Mouse (Mus musculus) thymus, postnatal 36 days (tissue): ENCODE results near the gene Cpn2.
A peak's percentile ranks its signal among the peaks of the same experiment; 100 is the strongest.

ENCODE experiments used
- DNase-seq, 2 experiments: peaks; one replicate each; pipeline ENCODE4 v3.0.0; 2022; ENCODE audit warnings: mixed read lengths in 2 of 2

Cpn2 gene

DNA sequence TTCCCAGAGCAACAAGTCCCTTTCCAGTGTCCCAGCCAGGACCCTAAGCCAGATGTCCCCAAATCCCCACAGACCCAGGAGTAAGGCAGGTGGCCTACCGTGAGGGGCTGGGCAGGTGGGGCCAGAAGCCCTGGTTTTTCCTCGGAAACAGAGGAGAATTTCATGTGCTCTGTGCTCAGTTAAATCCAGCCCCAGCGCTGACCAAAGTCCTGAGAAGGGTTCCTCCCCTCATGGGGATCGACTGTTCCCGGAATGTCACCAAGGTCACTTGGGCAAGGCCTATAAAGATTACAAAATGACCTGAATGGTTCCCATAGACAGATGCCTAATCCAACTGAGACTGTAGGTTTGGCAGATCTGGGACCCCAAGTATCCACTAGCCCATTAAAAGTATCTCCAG is at the start of gene Cpn2:
TSS of gene Cpn2 (minus strand) at position 141 of the 400 bp plus-strand sequence.
- DNase-seq = no peak

DNA sequence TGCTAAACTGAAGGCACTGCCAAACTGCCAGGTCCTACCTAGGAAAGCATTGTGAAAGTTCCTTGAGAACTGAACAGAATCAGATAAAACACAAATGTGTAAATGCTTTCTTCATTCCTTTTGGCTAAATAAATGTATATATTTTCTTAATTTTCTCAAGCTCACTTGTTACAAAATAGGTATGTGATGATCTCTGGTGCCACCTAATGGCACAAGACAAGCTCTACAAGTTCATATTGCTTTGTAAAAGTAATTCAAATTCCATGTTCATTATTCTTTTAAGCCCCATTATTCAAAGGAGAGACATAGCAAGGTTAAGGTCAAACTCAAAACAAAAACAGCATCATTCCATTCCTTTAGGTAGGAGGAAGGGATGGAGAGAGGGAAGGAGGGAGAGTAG is 46.9 kb upstream of the Cpn2 start:
- no peak for DNase-seq

DNA sequence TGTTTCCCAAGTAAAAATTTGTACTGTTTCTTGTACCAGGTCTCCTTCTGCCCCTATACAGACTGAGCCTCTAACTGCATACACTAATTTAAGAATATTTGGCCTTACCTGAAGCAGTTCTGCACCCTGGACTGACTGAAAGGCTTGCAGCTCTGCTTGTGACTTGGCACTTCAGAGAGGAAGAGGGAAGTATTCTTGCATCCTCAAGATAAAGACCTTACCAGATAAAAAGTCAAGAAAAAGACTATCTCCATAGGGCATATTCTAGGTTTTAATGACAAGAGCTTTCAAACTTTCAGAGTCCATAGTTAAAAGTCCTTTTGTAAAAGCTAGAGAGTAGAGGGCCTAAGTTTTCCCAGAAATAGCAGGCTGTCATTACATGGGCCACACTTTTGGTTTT is 43.3 kb upstream of the Cpn2 start, which contains the start of gene Gp5:
TSS of gene Gp5 (minus strand) at position 133 of the 400 bp plus-strand sequence.
- no peak for DNase-seq

GRCm38 (mm10) chr16:30310171-30310515 is 42.8 kb upstream of the Cpn2 start:
- DNase-seq = no peak

DNA sequence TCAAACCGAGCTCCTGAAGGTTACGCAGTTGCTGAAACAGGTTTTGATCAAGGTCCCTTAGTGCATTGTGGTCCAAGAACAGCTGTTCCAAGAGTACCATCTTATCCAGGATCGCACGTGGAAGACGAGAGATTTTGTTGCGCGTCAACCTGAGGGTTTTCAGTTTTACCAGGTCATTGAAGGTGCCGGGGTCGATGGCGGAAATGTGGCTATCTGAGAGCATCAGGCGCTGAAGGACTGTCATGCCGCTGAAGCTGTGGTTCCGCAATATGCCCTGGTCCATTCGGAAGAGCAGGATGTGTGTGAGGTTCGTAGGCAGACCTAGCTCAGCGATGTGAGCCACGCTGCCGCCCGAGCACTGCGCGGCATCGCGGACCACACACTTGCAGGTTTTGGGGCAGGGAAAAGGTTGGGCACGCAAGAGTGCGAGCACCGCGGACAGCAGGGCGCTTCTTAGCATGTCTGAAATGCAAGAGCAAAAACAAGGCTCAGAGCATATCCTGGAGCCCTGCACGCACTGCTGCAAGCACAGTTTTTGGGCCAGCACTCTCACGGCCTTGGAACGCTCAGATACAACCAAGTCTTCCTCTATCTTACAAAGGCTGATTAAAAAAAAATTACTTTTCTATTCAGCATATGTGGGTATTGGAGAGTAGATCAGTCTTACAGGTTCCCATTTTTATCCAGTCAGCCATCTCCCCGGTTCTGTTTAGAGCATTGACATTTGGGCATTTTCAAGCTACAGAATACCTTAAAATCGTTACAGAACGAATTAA is 42.3 kb upstream of the Cpn2 start:
- DNase-seq = peak in 1 of 2 experiments; percentile 9

DNA sequence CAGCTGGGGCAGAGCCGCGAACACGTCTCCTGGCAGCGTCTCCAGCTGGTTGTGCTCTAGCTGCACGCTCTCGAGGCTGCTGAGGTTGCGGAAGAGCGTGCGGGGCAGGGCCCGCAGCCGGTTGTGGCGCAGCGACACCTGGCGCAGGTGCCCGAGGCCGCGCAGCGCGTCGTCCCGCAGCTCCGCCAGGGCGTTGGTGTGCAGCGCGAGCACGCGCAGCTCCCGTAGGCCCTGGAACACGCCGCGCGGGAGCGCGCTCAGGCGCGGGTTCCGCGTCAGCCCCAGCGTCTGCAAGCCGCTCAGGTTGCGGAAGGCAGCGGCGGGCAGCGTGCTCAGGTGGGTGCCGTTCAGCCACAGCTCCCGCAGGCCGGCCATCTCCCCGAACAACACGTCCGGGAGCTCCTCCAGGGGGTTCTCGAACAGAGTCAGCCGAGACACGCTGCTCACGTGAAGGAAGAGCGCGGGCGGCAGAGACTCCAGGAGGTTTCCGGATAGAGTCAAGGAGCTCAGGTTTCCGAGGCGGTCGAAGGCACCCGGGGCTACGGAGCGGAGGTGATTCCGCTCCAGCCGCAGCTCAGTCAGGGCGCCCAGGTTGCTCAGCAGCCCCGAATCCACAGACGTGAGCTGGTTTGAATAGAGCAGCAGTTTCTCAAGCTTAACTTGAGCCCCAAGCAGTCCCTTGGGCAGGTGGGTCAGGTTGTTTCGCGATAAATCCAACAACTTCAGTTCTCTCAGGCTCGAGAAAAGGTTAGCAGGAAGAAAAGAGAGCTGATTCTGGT is 41.5 kb upstream of the Cpn2 start:
- DNase-seq = peak; percentile 37 to 47

GRCm38 (mm10) chr16:30307961-30308615 is 40.8 kb upstream of the Cpn2 start:
- peak in 1 of 2 experiments; percentile 4 for DNase-seq

DNA sequence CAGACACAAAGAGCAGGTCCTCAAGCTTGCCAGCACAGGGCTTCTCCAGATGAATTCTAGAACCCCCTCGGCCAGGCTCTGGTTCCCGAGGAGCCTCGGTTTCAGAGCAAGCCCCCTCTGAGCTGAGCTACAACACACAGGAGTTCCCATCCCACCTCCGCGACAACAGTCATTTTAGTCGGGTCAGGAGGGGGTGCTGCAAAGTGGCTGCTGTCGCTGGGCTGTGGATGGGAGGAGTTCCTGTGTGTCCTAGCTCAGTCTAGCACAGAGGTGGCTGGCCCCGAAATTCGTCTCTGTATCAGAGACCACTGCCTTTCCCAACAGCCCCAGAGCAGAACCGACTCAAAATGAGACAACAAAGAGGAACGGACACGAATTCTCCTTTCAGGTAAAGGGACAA is 40.0 kb upstream of the Cpn2 start:
- no peak for DNase-seq

GRCm38 (mm10) chr16:30306102-30306501 is 38.8 kb upstream of the Cpn2 start:
- no peak for DNase-seq

GRCm38 (mm10) chr16:30304236-30304635 is 36.9 kb upstream of the Cpn2 start:
- DNase-seq = no peak

- no peak for DNase-seq
Measured at GRCm38 (mm10) chr16:30303411-30303810, 36.1 kb upstream of the Cpn2 start.

- DNase-seq = no peak
Measured at GRCm38 (mm10) chr16:30302686-30303085, 35.4 kb upstream of the Cpn2 start.

DNA sequence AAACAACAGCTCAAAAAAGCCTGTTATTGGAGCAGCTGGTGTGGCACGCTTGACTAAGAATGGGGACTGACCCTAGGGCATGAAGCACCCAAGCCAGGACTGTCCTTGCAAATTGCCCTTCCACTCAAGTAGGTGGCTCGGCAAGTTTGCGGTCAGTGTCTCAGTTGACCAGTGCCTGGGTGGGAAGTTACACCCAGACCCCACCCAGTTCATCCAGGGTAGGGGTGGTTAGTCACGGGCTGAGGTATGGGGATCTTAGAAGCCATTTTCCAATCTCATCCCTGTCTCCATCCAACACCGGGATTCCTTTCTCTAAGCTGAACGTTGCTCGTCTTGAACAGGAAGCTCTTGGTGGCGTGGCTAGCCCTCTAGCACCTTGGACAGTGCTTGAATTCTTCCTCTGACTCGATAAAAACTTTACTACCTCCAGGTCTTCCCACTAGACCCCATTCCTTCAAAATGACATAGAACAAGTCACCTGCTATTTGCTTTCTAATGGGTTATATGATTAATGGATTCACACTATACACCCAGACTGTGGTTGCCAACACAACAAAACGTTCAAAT is 32.5 kb upstream of the Cpn2 start:
- no peak for DNase-seq

DNA sequence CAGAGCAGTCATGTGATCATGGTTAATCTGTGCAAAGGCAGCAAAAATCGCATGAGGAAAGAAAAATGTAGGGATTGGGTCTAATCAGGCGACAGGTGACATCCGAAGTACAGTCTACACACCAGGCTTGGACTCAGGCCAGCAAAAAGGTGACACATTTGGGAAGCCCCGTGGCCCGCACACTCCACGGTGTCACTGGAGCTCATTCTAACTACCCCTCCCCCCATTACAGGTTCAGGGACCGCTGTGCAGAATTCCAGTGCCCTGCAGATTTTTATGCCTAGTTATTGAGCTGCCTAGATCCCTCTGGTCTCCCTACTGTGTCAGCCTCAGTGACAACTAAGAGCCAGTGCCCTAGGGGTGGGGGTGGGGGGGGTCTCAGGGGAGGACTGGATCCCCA is 30.2 kb upstream of the Cpn2 start:
- DNase-seq = no peak

- no peak for DNase-seq
Measured at GRCm38 (mm10) chr16:30296601-30297275, 29.4 kb upstream of the Cpn2 start.

DNA sequence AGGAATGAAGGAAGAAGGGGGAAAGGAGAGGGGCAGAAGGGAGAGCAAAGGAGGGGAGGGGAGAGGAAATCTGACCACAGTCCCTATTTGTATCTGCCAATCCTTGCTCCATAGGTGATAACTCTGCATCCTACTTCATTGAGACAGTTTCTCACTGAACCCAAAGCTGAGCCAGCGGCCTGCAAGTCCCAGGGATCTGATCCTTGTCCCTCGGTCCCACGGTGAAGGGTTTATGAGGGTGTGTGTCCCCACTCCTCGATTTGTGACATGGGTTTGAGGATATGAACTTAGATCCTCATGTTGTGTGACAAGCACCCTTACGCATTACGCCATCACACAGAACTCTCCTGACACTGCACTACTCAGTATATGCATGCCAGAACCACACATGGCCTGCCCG is 27.8 kb upstream of the Cpn2 start:
- no peak for DNase-seq

- no peak for DNase-seq
Measured at GRCm38 (mm10) chr16:30290436-30290835, 23.1 kb upstream of the Cpn2 start.

- DNase-seq = no peak
Measured at GRCm38 (mm10) chr16:30285701-30286100, 18.4 kb upstream of the Cpn2 start.

DNA sequence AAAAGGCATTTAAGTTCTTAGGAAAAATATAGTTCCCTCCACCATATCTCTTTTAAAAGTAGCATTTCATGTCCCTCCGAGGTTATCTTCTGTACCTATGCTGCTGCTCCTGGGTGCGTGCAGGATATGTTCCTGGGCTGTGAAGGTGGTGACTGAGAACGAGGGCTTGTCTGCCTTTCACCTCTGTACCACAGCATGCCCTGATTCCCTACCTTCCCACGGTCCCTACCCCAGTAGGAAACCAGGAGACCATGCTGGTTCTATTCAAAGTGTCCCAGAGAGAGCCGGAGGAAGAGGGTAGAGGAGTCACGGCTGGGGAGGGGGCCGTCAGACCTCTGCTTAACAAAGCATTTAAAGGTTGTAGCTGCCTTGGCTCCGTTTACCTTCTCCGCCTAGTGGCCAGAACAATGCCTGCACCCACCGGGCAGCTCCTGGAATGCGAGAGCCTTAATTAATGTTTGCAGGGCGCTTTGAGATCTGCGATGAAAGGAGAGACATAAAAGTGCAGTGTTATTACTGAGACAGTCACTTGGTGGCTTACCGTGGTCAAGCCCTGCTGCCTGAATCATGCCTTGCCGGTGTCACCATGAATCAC is 16.5 kb upstream of the Cpn2 start:
- peak; percentile 42 to 43 for DNase-seq

DNA sequence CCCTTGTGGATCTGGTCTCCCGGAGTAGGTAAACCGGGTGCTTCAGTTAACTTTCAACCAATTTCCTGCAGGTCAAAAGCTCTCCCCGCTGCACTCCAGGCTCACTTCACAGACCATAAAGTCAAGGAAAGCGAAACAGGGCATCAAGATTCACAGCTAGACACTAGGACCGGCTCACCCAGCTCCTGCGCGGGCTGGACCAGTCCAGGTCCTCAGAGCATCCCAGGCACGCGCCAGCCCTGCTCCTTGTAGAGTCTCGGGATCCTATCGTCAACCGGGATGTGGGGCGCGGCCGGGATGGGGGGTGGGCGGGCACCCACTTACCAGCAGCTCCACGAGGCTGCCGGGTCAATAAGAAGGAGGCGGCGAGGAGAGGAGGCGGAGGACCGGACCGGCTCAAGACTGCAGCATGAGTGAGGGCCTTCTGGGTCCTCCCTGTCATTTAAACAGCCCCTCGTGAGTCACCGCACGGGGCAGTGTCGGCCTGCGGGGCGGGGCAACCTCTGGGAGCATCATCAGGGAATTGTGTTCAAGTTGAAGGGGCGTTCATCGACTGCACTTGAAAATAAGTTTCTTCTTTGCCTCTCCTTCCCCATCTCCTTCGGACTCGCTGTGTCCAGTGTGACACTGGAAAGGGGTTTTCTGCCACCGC is 15.7 kb upstream of the Cpn2 start, which contains the start of gene Lrrc15:
TSS of gene Lrrc15 (minus strand) at position 413 of the 652 bp plus-strand sequence.
- DNase-seq = no peak

DNA sequence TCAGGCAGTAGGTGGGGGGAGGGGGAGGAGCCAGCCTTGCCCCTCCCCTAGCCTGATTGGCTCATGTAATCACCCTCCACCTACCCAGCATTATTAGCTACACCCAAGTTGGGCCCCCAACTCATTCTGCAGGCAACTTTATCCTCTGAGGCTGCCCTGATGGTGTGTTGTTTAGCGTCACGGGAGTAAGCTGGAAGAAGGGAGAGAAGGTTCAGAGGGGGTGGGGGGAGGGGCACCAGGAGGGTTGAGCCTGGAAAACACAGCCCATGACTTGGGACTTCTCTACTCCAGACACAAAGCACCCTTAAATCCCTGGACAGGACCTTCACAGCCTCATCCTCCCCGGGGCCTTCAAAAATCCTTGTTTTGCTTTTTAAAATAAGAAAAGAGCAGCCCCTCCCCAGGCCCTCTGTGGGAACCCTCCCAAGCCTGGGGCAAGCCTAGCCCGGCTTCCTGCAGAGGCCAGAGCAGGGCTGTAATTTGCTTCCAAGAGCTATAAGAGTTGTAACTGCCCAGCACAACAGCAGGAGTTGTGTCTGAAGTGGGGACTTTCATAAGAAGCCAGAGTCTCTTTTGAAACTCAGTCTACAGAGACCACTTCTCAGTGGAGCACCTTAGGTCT is 13.5 kb upstream of the Cpn2 start:
- no peak for DNase-seq
